Mouse (Mus musculus): ENCODE measurements around the gene Tradd. TPM values are rescaled to one million over a fixed set of nuclear protein-coding genes. Genes with fewer than 3 reads are reported as not detected.

Tradd gene
- 1 to 10 TPM; 5.5 to 5.8 TPM for total RNA-seq (2021)

DNA sequence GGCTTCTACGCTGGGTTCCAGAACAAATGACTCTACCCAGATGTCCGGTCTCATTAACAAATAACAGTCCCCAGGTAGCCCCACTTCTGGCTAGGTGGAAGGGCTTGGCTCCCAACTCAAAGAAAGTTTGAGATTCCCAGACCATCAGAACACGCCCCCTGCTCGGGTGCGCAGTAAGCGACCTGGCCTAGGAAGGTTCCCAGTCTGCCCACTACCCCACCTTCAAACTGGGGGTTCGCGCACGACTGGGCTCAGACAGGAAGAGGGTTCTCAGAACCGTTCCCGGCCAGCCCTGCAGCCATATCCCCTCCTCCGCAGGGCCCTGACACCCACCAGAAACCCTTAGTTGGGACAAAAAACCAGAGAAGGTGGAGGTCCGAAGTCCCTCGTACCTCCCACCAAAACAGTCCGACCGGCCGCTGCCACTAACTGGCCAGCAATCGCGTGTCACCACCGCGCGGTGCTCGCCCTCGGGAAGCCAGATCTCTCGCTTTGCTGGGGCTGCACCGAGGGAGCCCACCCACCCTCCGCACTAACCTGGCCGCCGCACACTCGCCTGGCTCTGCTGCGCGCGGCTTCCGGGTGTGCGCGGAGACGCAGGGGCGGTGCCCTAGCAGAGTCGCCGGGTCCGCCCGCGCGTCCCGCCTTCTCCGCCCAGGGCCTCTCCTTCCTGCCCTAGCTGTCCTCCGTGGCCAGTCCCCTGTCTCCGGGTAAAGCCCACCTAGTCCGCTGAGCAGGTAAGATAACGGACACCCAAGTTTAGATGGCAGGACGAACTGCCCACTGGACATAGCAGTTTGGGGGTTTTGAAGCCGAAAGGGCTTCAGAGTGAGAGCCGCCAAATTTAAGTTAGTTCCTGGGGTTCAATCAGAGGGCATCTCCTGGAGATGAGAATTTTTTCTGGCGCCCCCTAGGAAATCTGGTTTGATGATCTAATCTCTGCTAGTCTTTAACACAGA, at the start of gene Tradd, which contains the start of gene Fbxl8:
Tradd (minus strand) TSS at position 586 of the 959 bp plus-strand sequence.
Fbxl8 (plus strand) TSS at position 625 of the 959 bp plus-strand sequence.
- intact Hi-C loops (cut with DNase I), result no loop called here
- peak in 1 of 2 experiments; percentile 79 for DNase-seq (ENCODE audit: extremely low spot score in 1 of 2, low spot score in 2 of 2)

DNA sequence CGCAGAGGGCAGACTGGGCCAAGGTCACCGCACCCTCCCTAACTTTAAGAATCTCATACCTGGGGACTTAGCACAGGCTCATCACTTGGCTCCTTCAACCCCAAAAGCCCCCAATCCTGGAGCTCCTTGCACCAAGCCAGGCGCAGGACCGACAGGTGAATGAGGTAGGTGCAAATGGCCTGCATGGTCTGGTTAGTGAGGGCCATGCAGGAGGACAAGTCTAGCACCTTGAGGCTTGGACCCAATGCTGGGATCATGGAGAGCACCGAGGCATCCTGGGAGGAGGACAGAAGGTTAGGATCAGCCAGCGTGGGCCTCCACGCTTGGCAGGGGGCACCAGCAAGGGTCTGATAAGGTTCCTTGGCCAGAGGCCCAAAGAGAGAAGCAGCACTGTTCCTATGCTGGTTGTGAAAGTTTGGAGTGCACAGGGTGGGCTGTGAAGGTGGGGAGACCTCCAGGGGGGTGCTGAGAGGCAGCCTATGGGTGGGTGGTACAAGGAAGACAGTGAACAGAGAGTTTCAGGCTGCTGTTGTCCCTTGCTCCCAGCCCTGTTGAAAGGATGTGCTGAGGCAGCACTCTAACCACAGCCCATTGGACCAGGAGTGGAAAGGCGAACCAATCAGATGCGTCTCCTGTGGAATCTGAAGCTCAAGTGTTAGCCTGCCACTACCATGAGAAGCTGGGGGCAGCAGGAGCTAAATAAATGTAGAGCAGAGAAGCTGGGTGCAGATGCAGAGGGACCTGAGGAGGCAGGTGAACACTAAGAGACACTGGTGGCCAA, 49.4 kb upstream of the Tradd start:
- intact Hi-C loops (cut with DNase I), result no loop called here
- DNase-seq (ENCODE audit: extremely low spot score in 1 of 2, low spot score in 2 of 2), result no peak

DNA sequence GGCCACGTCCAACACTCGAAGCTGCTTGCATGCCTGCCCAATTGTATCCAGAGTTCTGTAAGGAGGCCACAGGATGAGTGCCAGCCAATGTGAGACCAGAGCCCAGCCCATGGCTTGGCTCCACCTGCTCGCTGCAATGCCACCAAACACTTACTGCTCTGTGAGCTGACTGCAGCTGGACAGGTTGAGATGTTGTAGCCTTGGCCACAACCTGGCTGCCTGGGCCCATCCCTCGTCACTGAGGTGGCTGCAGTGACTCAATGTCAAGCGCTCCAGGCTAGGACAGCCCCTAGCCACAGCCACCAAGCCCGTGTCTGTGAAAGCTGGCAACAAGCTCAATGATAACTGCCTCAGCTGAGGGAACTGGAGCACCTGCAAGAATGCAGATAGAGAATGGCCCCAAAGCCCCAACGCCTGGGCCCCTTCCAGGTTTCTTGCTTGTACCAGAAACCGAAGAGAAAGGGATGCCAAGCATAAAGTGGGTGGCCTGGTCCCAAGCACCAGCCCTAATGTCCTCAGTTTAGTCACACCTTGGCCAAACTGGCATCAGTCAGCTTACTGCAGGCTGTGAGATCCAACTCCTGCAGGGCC, 48.6 kb upstream of the Tradd start:
- intact Hi-C loops (cut with DNase I), result no loop called here
- DNase-seq (ENCODE audit: extremely low spot score in 1 of 2, low spot score in 2 of 2), result no peak

DNA sequence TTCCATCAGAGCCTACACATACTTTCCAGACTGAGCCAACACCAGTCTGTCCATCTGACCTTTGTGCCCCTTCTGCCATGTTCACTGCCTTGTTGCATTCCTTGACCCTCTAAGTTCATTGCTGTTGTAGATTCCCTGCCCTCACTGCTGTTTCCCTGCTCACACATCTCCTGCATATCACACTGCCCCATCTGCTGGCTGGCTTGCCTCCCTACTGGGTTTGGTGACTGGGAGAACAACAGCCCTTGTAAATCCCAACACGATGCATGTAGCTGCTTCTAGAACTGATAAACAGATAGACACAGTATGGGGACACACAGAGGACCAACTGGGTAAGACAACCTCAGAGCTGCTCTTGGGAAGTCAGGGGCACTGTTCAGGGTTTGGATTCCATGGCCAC, 47.3 kb upstream of the Tradd start:
- intact Hi-C loops (cut with DNase I), result no loop called here
- no peak for DNase-seq (ENCODE audit: extremely low spot score in 1 of 2, low spot score in 2 of 2)

DNA sequence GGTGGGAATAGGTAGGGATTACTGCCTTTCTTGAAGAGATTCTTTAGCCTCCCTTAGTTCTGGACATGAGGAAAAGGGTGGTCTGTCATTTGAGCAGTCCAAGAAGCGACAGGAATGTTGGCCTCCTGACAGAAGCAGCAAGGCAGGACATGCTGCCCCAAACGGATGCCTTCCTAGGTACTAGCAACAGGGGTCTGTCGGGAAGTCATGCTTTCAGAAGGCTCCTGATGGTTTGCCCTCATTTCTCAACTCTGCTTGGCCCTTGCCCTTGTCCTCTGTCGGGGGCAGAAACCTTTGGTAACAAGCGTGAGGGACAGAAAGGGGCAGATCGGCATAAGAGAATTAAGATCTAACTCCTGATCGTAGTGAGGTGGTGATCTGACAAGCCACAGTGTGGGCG, 45.7 kb upstream of the Tradd start:
- intact Hi-C loops (cut with DNase I), result no loop called here
- no peak for DNase-seq (ENCODE audit: extremely low spot score in 1 of 2, low spot score in 2 of 2)

DNA sequence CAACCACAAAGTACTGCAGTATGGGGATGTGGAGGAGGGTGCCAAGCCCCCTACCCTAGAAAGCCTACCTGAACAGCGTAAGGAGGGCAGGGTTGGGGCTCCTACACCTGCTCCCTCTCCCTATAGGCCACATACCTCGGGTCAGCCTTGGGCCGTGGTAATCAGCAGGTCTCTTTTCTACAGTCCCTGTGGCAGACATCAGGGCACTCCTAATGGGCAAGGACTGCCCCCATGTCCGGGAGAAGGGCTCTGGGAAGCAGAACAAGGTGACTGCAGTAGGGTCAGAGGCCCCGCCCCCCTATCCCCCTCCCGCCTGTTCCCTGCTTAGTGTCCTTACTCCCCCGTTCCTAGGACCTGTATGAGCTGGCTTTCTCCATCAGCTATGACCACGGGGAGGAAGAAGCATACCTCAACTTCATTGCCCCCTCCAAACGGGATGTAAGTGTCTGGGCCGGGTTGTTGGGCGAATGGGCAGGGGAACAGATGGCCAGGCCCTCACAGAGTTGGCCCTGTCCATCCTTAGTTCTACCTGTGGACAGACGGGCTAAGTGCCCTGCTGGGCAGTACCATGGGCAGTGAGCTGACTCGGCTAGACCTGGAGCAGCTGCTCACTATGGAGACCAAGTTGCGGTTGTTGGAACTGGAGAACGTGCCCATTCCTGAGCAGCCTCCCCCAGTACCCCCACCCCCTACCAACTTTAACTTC, 44.9 kb upstream of the Tradd start:
- no peak for DNase-seq (ENCODE audit: extremely low spot score in 1 of 2, low spot score in 2 of 2)
- intact Hi-C loops (cut with DNase I), result no loop called here

DNA sequence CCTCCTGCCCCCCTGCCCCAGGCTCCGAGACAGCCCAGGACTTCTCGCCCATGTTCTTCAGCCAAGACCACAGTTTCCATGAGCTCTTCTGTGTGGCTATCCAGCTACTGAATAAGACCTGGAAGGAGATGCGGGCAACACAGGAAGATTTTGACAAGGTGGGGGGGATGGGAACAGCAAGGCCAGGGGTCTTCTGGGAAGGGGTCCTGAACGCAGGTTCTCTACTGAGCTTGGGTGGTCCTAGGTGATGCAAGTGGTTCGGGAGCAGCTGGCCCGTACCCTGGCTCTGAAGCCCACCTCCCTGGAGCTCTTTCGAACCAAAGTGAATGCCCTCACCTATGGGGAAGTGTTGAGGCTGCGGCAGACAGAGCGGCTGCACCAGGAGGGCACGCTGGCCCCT, 44.0 kb upstream of the Tradd start:
- DNase-seq (ENCODE audit: extremely low spot score in 1 of 2, low spot score in 2 of 2), result no peak
- intact Hi-C loops (cut with DNase I), result no loop called here

DNA sequence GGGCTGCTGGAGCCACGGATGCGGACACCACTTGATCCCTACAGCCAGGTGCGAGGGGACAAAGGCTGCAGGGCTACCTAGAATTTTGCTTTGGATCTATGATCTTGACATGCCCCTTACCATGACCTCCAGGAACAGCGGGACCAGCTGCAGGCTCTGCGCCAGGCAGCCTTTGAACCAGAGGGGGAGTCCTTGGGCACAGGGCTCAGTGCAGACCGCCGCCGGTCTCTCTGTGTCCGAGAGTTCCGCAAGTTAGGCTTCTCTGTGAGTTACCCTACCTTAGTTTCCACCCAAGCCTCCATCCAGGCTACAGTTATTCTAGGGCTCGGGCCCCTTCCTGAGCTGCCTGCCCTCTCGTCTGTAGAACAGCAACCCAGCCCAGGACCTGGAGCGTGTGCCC, 43.3 kb upstream of the Tradd start:
- intact Hi-C loops (cut with DNase I), result no loop called here
- no peak for DNase-seq (ENCODE audit: extremely low spot score in 1 of 2, low spot score in 2 of 2)

DNA sequence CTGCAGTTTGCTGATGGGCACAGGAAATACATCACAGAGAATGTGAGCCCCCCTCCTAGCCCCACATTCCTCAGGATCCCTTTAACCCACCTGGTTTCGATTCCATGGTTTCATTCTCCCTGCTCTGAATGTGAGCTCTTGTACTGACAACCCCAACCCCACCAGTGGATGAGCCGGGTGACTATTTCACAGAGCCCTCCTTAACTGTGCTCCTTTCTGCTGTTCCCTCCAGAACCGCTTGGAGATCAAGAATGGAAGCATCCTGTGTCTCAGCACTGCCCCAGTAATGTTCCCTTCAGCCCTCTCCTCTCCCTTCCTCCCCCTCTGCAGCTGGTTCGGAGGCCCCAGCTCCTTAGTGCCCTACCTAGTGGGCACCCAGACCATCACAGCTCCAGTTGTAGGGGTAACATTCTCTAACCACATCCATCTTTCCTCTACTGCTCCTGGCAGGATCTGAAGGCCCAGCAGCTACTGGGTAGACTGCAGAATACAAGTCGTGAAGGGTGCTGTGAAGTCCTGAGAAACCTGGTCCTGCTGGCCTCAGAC, 41.8 kb upstream of the Tradd start:
- intact Hi-C loops (cut with DNase I), result no loop called here
- DNase-seq (ENCODE audit: extremely low spot score in 1 of 2, low spot score in 2 of 2), result peak in 1 of 2 experiments; percentile 20

DNA sequence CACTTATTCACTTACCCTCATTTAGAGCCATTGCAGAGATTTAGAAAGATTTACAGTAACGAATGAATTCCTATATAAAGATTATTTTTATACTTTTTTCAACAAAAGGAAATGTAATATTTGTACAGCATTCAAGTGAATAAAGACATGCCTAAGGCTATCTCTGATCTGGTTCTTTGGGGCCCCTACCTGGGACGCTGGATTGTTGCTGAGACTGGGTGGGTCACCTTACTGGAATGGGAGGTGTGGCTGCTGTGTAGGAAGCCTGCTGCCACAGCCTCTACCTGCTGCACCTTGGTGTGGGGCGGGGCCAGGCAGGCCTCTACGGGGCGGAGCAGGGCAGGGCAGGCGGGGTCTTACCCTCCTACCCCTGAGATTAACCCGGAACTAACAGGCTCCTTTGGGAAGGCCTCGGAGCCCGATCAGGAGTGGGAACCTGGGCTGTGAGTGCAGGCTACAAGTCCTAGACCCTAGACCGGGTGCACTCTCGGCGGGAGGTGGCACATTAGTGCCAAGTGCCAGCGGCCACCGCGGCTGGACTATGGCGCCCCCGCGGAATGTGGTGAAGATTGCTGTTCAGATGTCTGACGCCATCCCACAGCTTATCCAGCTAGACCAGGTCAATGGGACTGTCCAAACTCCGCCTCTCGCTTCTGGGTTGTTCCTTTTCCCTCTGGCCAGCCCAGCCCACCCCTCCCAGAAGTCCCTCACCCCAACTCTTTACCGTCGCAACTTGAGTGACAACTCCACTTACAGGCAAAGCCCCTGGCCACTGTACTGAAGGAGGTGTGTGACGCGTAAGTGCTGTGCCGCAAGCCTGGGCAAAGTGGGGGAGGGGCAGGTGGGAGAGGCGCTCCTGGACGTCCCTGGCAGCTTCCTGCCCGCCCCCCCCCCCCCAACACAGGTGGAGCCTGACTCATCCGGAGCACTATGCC, 41.1 kb upstream of the Tradd start, which contains the start of gene Elmo3:
Elmo3 (plus strand) TSS at position 391 of the 935 bp plus-strand sequence.
- intact Hi-C loops (cut with DNase I), result no loop called here
- DNase-seq (ENCODE audit: extremely low spot score in 1 of 2, low spot score in 2 of 2), result peak in 1 of 2 experiments; percentile 81

DNA sequence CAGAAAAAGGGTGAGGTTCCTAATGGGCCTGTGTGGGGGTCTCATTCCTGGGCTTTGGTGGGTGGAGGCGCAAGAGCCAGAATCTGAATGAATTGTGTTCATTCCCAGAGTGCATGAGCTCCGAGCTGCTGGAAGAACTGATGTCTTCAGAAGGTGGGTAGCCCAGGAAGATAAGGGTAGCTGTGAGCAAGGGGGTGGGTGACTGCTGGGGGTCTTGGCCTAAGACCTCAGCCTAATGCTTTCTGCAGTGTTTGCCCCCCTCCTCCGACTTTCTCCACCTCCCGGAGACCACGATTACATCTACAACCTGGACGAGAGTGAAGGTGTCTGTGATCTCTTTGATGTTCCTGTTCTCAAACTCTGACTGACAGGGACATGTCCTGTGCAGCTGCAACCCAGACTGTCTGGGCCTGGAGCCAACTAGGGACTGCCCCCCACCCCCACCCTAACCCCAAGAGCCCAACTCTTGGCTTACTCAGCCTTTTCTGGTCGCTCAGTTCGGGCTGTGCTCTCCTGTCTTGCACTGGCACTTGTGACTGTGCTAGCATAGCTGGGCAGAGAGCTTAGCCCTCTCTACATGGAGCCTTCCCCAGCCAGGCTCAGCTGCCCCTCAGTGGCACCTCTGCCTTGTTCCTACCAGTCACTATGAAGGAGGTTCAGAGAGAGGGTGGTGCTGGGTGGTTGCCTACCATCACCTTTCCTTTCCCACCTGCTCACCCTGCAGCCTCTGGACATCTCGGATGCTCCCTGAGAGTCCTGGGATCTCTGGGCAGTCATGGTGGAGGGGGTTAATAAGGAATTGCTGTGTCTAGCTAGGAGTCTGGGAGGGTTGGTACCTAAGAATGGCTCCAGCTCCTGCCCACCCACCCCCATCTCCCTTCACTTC, 40.2 kb upstream of the Tradd start:
- peak in 1 of 2 experiments; percentile 37 for DNase-seq (ENCODE audit: extremely low spot score in 1 of 2, low spot score in 2 of 2)
- intact Hi-C loops (cut with DNase I), result no loop called here

DNA sequence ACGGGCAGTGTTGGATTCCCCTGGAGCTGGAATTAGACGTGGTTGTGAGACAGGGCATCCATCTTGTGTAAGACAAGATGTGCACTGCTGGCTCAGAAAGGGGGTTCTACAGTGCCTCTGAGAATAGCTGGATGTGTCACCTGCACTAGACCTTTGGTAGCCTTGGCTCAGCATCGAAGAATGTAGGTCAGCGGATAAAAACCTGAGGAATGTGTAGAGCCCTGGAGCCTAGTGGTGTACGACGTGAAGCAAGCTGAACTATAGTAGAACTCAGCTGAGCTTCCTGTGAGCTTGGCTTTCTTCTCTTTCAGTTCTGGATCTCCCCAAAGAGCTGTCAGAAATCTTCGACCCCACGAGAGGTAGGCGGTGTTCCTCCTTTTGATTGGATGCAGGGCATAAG, 39.5 kb upstream of the Tradd start:
- DNase-seq (ENCODE audit: extremely low spot score in 1 of 2, low spot score in 2 of 2), result no peak

DNA sequence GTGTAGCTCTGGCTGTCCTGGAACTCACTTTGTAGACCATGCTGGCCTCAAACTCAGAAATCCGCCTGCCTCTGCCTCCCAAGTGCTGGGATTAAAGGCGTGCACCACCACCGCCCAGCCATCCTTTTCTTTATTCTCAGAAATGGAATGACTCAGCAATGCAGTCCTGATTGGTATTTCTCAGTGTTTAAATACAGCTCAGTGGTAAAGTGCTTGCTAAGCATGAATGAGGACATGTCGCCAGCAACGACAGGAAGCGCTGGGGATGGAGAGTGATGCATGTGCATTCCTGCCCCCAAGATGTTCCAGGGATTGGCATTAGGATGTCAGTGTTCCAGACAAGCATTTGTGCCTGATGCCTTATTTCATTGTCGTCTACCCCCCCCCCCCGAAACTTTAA, 39.0 kb upstream of the Tradd start:
- DNase-seq (ENCODE audit: extremely low spot score in 1 of 2, low spot score in 2 of 2), result no peak
- intact Hi-C loops (cut with DNase I), result no loop called here

More for the DNA sequence above, 39.5 kb upstream of the Tradd start:
- intact Hi-C loops (cut with DNase I), result no loop called here

DNA sequence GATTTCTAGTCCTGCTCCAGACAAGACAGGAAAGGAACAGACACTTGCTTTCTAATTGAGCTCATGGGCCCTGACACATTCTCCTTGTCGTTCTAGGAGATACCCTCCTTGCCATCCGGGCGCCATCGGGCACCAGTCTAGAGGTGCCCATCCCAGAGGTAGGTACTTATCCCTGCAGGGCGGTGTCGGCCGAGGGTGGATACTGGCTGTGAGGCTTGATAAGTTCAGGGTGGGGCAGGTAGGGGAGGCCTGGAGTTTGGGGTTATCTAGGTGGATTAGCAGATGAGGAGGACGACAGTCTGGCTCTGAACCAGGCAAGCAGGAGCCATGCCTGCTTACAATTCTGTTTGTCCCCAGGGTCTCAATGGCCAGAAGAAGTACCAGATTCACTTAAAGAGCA, 35.6 kb upstream of the Tradd start:
- intact Hi-C loops (cut with DNase I), result loop anchor here (10.0 kb wide), 1 partner anchor 645 kb away; no protein-coding TSS in a partner anchor
- DNase-seq (ENCODE audit: extremely low spot score in 1 of 2, low spot score in 2 of 2), result no peak

DNA sequence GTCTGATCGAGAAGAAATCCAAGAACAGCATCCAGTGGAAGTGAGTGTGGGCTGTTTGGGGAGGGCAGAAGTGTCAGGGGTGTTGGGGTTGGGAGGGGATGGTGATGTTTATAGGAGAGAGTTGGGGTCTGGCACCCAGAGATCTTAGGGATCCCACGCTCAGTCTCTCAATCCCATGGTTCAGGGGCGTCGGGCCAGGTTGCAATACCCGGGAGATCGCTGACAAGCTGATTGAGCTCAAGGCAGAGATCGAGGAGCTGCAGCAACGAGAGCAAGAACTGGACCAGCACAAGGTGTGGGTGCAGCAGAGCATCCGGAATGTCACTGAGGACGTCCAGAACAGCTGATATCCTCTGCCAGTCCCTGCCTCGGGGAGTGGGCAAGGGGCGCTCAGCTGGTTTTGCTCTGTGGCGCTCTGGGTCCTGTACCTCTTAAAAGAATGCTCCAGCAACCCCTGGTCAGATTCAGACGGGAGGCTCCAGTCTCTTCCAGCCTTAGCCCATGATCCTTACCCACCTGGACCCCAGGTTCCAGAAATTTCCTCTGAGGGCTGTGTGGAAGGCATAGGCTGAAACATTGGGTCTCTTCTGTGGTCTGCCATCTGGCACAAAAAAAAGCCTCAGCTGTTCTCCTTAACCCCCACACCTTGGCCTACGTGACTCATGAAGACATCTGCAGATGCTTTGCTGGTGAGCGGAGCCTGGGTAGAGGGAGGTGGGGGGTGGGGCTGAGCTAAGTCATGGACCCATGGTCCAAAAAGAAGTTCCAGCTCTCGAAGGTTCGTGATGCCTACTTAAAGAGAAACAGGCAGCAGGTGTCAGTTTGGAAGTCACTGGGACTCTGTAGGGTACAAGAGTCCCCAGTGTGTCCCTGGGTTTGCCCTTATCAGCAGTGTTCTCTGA, 34.2 kb upstream of the Tradd start:
- intact Hi-C loops (cut with DNase I), result loop anchor here (10.0 kb wide), 1 partner anchor 644 kb away; no protein-coding TSS in a partner anchor

More for the DNA sequence above, 34.2 kb upstream of the Tradd start:
- DNase-seq (ENCODE audit: extremely low spot score in 1 of 2, low spot score in 2 of 2), result no peak
